Mouse (Mus musculus) MEL (cell line): ENCODE measurements around the gene Rogdi. TPM values are rescaled to one million over a fixed set of nuclear protein-coding genes. Genes with fewer than 3 reads are reported as not detected.
A peak's percentile ranks its signal among the peaks of the same experiment; 100 is the strongest.

Source experiments
- DNase-seq: peaks from one replicate; pipeline ENCODE4 v3.0.0; 2011; ENCODE audit warnings: low read depth, low spot score
- H3K27ac ChIP-seq: 2 replicates; pipeline ENCODE4 v1.5.1; 2012; ENCODE audit warnings: low read depth, mild to moderate bottlenecking, control low read depth, low read length, moderate library complexity; ENCODE audit not compliant: control insufficient read depth
- H3K27me3 ChIP-seq, 2 experiments: fragments of 150-350 bp in 1 of 2; sonication (generic) in 1 of 2; 2 replicates each; pipeline ENCODE4 v1.6.1; 2012; ENCODE audit warnings: low read length in 2 of 2, mild to moderate bottlenecking in 2 of 2, improper control_type of control experiment in 1 of 2, moderate library complexity in 1 of 2; ENCODE audit not compliant: insufficient read depth in 2 of 2, control insufficient read depth in 1 of 2
- H3K36me3 ChIP-seq, 2 experiments: 2 replicates each; pipeline ENCODE4 v1.6.1; 2012 to 2014; ENCODE audit warnings: low read length in 2 of 2, improper control_type of control experiment in 1 of 2, inconsistent platforms in 1 of 2, mild to moderate bottlenecking in 1 of 2; ENCODE audit not compliant: insufficient read depth in 2 of 2, control insufficient read depth in 1 of 2
- H3K4me1 ChIP-seq, 2 experiments: fragments of 150-350 bp in 1 of 2; sonication (generic) in 1 of 2; 2 replicates each; pipeline ENCODE4 v1.6.1; 2012; ENCODE audit warnings: low read length in 2 of 2, improper control_type of control experiment in 1 of 2, mild to moderate bottlenecking in 1 of 2; ENCODE audit not compliant: insufficient read depth in 2 of 2, control insufficient read depth in 1 of 2
- H3K4me3 ChIP-seq, 2 experiments: fragments of 150-350 bp in 1 of 2; sonication (generic) in 1 of 2; 2 replicates each; pipeline ENCODE4 v1.5.1; 2012; ENCODE audit warnings: low read depth in 2 of 2, low read length in 2 of 2, mild to moderate bottlenecking in 2 of 2, moderate library complexity in 2 of 2, control low read depth in 1 of 2, improper control_type of control experiment in 1 of 2; ENCODE audit not compliant: control insufficient read depth in 1 of 2, insufficient read depth in 1 of 2
- H3K79me2 ChIP-seq: 2 replicates; pipeline ENCODE4 v1.6.1; 2012; ENCODE audit warnings: mild to moderate bottlenecking, low read length, moderate library complexity; ENCODE audit not compliant: control insufficient read depth, poor library complexity, insufficient read depth
- H3K9ac ChIP-seq: 2 replicates; pipeline ENCODE4 v1.6.1; 2012; ENCODE audit warnings: low read depth, mild to moderate bottlenecking, control low read depth, low read length, moderate library complexity; ENCODE audit not compliant: control insufficient read depth, poor library complexity, severe bottlenecking
- H3K9me3 ChIP-seq: fragments of 150-350 bp; sonication (generic); replicated peaks from 2 replicates; pipeline ENCODE4 v1.6.1; 2012; ENCODE audit warnings: mild to moderate bottlenecking, low read length, improper control_type of control experiment, moderate library complexity; ENCODE audit not compliant: insufficient read depth
- CTCF ChIP-seq, 3 experiments: IDR thresholded peaks in 2 of 3; conservative IDR thresholded peaks in 1 of 3; 2 replicates each; pipeline ENCODE4 v1.5.1; 2011 to 2012; ENCODE audit warnings: low read length in 3 of 3, low read depth in 2 of 3, mild to moderate bottlenecking in 2 of 3, improper control_type of control experiment in 1 of 3, inconsistent platforms in 1 of 3, mixed read lengths in 1 of 3, moderate library complexity in 1 of 3; ENCODE audit not compliant: control insufficient read depth in 1 of 3, insufficient read depth in 1 of 3, poor library complexity in 1 of 3, severe bottlenecking in 1 of 3
- ETS1 ChIP-seq: IDR thresholded peaks from 2 replicates; pipeline ENCODE4 v1.6.1; 2012; ENCODE audit warnings: low read depth, mild to moderate bottlenecking, inconsistent platforms, low read length, improper control_type of control experiment, moderate library complexity
- GATA1 ChIP-seq: IDR thresholded peaks from 2 replicates; pipeline ENCODE4 v1.6.1; 2011; ENCODE audit warnings: low read depth, low read length, improper control_type of control experiment
- MEF2A ChIP-seq: IDR thresholded peaks from 2 replicates; pipeline ENCODE4 v1.6.1; 2014; ENCODE audit warnings: low read depth, mild to moderate bottlenecking, inconsistent platforms, low read length, improper control_type of control experiment; ENCODE audit not compliant: poor library complexity, insufficient replicate concordance, severe bottlenecking; ENCODE audit errors: extremely low read depth
- POLR2AphosphoS5 ChIP-seq: IDR thresholded peaks from 2 replicates; pipeline ENCODE4 v1.6.1; 2012; ENCODE audit warnings: low read depth, borderline replicate concordance, mild to moderate bottlenecking, inconsistent platforms, low read length, moderate library complexity, mixed read lengths
- RCOR1 ChIP-seq: IDR thresholded peaks from 2 replicates; pipeline ENCODE4 v1.6.1; 2012; ENCODE audit warnings: low read depth, mild to moderate bottlenecking, inconsistent platforms, low read length, improper control_type of control experiment
- SIN3A ChIP-seq: IDR thresholded peaks from 2 replicates; pipeline ENCODE4 v1.6.1; 2012; ENCODE audit warnings: low read length, improper control_type of control experiment, inconsistent platforms
- SMC3 ChIP-seq: IDR thresholded peaks from 2 replicates; pipeline ENCODE4 v1.6.1; 2011; ENCODE audit warnings: low read depth, low read length, improper control_type of control experiment
- TCF12 ChIP-seq: IDR thresholded peaks from 2 replicates; pipeline ENCODE4 v1.6.1; 2014; ENCODE audit warnings: low read depth, mild to moderate bottlenecking, inconsistent platforms, low read length, improper control_type of control experiment, moderate library complexity
- ZNF384 ChIP-seq: IDR thresholded peaks from 2 replicates; pipeline ENCODE4 v1.6.1; 2012; ENCODE audit warnings: low read depth, mild to moderate bottlenecking, inconsistent platforms, low read length, improper control_type of control experiment
- polyA plus RNA-seq, 2 experiments: library from polyadenylated mRNA; stranded (reverse) in 1 of 2; unstranded in 1 of 2; fragments of >175 nt in 1 of 2; fragments of >200 nt in 1 of 2; gene quantifications; 2 replicates each; pipeline versions ENCODE4 v1.2.1 to v1.2.4; 2012; ENCODE audit warnings: low replicate concordance in 2 of 2, low read depth in 1 of 2; ENCODE audit not compliant: insufficient read length in 2 of 2, insufficient read depth in 1 of 2, missing spikeins in 1 of 2
- total RNA-seq: library from RNA; depleted of rRNA; stranded (reverse); fragments of 300-350 nt; gene quantifications from 2 replicates; pipeline ENCODE4 v1.2.3, GENCODE M21; 2012

The Rogdi gene
- total and polyA plus RNA-seq, 3 experiments = 1.9 to 17.8 TPM; not detected in 1

DNA sequence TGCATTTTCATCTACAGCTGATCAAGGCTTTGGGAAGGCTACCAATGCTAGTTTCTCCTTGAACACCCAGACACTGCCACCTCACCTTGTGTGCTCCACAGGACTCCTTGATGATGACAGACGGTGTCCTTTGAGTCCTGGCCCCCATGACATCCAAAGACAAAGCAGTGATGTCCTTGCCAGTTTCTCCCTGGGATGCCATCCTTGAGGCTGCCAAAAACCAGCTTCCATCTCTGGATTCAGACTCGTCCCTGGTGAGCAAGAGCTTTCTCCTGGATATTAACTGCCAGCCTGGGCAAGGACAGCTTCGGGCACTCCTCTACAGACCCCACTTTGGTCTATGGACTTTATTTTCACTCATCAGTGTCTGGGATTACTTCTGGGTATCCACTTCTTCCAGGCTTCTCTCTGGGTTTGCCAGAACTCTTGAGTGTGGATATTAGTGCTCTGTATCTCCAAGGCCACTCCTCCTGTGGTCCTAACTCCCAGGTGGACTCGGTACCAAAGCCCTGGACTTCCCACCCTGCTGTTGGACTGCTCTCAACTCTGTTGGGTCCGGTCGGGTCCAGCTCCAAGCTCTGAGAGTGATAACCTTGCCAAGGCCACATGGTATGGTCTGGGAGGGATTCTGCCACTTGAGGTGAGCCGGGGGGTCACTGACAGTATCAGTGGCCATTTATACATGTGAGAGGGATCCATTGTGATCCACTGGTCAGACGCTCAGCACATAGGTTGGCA, 47.8 kb downstream of the Rogdi start:
- Histone ChIP-seq H3K27ac (no peak overlapping the region), H3K9me3 (no peaks in the 10 kb centered on the region), H3K9ac (peak overlapping the region; percentile 82), H3K27me3 (no peaks in the 10 kb centered on the region), H3K79me2 (peaks cover 17% of the 10 kb centered on the region), H3K36me3 (peaks cover 0 to 5% of the 10 kb centered on the region in 2 experiments; a peak in 1 of 4 replicates), H3K4me3 (peak overlapping the region; percentile 81 to 92), H3K4me1 (peaks cover 0 to 13% of the 10 kb centered on the region in 2 experiments; a peak in 1 of 4 replicates)
- no peak for TF ChIP-seq SMC3
- no peak for TF ChIP-seq MEF2A
- no peak for TF ChIP-seq ZNF384
- TF ChIP-seq POLR2AphosphoS5 = no peak
- no peak for TF ChIP-seq SIN3A
- no peak for DNase-seq

DNA sequence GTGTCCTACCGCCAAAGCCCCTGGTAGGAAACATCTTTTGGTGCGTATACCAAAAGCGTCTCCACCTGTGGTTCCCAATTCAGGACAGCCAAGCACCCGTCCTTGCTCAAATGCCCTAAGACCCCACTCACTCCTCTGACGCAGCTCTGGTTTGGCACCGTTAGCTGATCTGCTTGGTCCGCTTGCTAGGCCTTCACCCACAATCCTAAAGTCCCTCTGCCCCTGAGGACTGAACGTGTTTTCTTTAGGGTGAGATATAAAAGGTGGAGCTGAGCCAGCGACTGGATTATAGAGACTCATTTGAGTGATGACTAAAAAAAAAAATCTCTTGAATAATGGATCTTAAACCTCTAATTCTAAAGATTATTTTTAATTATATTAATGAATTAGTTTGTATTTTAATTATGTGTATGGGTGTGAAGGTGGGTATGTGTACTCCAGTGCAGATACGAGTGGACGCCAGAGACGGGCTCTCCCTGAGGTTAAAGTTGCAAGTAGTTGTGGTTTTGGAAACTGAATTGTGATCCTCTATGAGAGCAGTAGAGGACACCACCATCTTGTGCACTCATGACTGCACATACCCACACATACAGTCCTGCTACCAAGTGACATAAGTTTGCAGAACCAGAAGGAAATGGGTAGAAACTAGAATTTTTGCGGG, 48.5 kb downstream of the Rogdi start:
- no peaks in the 10 kb centered on the region for H3K9me3 ChIP-seq
- DNase-seq = peak; percentile 69
- H3K79me2 ChIP-seq = peaks cover 17% of the 10 kb centered on the region
- H3K36me3 ChIP-seq = peaks cover 0 to 5% of the 10 kb centered on the region in 2 experiments; a peak in 1 of 4 replicates
- TF ChIP-seq TCF12 (0 out of 2 replicates have a peak, but pooled peaks have one; percentile 2), RCOR1 (no peak), ETS1 (no peak), SIN3A (peak; percentile 12), CTCF (IDR thresholded peaks at IDR 0.05 in 2 of 3, conservative IDR thresholded peaks at IDR 0.05 in 1 of 3; ENCODE audit: control insufficient read depth in 1 of 3, insufficient read depth in 1 of 3, low read depth in 2 of 3, low read length in 3 of 3, poor library complexity in 1 of 3, severe bottlenecking in 1 of 3) (no peak), GATA1 (no peak)
- H3K4me3 ChIP-seq = peak overlapping the region; percentile 81 to 92
- peak overlapping the region; percentile 82 for H3K9ac ChIP-seq
- H3K27ac ChIP-seq = peak overlapping the region; percentile 56
- no peaks in the 10 kb centered on the region for H3K27me3 ChIP-seq
- peaks cover 0 to 13% of the 10 kb centered on the region in 2 experiments; a peak in 1 of 4 replicates for H3K4me1 ChIP-seq
